Mouse (Mus musculus) neural tube, embryonic 13.5 days (tissue): ENCODE measurements around the gene Gm13283. TPM values are rescaled to one million over a fixed set of nuclear protein-coding genes. Genes with fewer than 3 reads are reported as not detected.
A peak's percentile ranks its signal among the peaks of the same experiment; 100 is the strongest.
"Not testable (repeated sequence)": the region's sequence is repeated elsewhere in the genome, so short reads cannot be mapped to it uniquely, and the experiment has no call there.

Source experiments
- ATAC-seq: fragments of 200-750 bp; cut with Nextera tagmentation; 2 replicates; pipeline ENCODE4 v1.8.0; 2017; ENCODE audit warnings: low read depth, mild to moderate bottlenecking, moderate TSS enrichment, moderate library complexity
- H3K27ac ChIP-seq: fragments of 300-500 bp; sonication (generic); replicated peaks from 2 replicates; pipeline ENCODE4 v1.5.1; 2015; ENCODE audit warnings: moderate library complexity, mild to moderate bottlenecking, inconsistent platforms
- H3K27me3 ChIP-seq: fragments of 300-500 bp; sonication (generic); 2 replicates; pipeline ENCODE4 v1.6.1; 2015; ENCODE audit warnings: mild to moderate bottlenecking, inconsistent platforms
- H3K36me3 ChIP-seq: fragments of 300-500 bp; sonication (generic); 2 replicates; pipeline ENCODE4 v1.6.1; 2015; ENCODE audit warnings: mild to moderate bottlenecking, inconsistent platforms
- H3K4me1 ChIP-seq: fragments of 300-500 bp; sonication (generic); replicated peaks from 2 replicates; pipeline ENCODE4 v1.6.1; 2015; ENCODE audit warnings: inconsistent platforms
- H3K4me2 ChIP-seq: fragments of 300-500 bp; sonication (generic); 2 replicates; pipeline ENCODE4 v1.6.1; 2015; ENCODE audit warnings: inconsistent platforms, mild to moderate bottlenecking, moderate library complexity
- H3K4me3 ChIP-seq: fragments of 300-500 bp; sonication (generic); 2 replicates; pipeline ENCODE4 v1.5.1; 2015; ENCODE audit warnings: mild to moderate bottlenecking, inconsistent platforms
- H3K9ac ChIP-seq: fragments of 300-500 bp; sonication (generic); 2 replicates; pipeline ENCODE4 v1.6.1; 2015; ENCODE audit warnings: moderate library complexity, mild to moderate bottlenecking, inconsistent platforms
- H3K9me3 ChIP-seq: fragments of 300-500 bp; sonication (generic); 2 replicates; pipeline ENCODE4 v1.6.1; 2016; ENCODE audit warnings: inconsistent platforms
- WGBS: fragments of 180-500 bp; shearing (Covaris S2); methylation state at CpG from one replicate; pipeline ENCODE4 v1.1.7; 2015; 5-methylcytosine and 5-hydroxymethylcytosine counted together
- polyA plus RNA-seq: library from polyadenylated mRNA; unstranded; fragments of >200 nt; fragmentation: Nextera tagmentation; extraction: Ambion mirVana; gene quantifications from 2 replicates; pipeline ENCODE4 v1.2.1, GENCODE M21; 2015

Gene Gm13283
- polyA plus RNA-seq = not detected in 2 replicates

DNA sequence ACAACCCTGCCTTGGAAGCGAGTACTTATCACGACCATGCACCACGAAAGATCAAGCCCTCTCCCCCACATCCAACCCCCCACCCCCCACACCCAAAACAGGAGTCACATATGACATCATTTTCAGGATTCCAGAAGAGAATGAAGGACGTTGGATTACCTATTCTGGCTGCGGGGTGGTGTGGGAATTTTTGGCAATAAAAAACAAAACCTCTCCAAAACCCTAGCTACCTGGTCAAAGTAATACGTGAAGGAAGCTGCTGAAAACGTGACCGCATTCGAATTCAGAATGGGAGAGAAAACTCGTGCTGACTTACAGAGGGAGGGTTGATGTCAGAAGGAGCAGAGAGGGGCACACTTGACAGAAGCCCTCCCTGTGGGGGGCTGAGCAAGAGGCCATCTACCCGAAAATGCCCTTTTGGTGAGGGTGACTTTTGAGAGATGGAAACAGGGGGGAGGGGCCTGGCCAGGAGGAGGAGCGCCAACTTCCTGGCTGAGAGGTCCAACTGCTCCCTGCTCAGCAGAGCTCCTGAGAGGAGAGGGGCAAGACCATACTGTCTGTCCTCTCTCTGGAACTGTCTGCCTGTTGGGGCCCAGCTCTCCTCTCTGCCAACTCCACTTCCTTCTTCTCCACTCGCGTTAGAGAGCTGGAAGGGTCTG lies at the start of gene Gm13283:
Gene Gm13283, plus strand, starts transcription at position 510 of the 659 bp plus-strand sequence.
- H3K4me1 ChIP-seq, H3K9me3 ChIP-seq, ATAC-seq, H3K27ac ChIP-seq, H3K27me3 ChIP-seq, H3K9ac ChIP-seq, H3K36me3 ChIP-seq: not testable (repeated sequence)
- peak within 1 kb of the TSS; percentile 33 for H3K4me3 ChIP-seq
- WGBS = 37% methylated on average over 11 of the region's 14 CpGs
- peak within 1 kb of the TSS; percentile 54 for H3K4me2 ChIP-seq

- H3K4me3 ChIP-seq = no peak overlapping the region
- H3K4me2 ChIP-seq = no peak overlapping the region
- no peak overlapping the region for H3K27ac ChIP-seq
- H3K4me1 ChIP-seq = peaks cover 21% of the 10 kb centered on the region
- H3K36me3 ChIP-seq = peaks cover 47% of the 10 kb centered on the region
- H3K9me3 ChIP-seq = no peaks in the 10 kb centered on the region
- WGBS = 86% methylated on average over 1 of the region's 1 CpGs
- no peaks in the 10 kb centered on the region for H3K27me3 ChIP-seq
- H3K9ac ChIP-seq = no peak overlapping the region
- no peak for ATAC-seq
These were observed 45.6 kb upstream of the Gm13283 start for GRCm38 (mm10) chr4:88714281-88714680.

GRCm38 (mm10) chr4:88715059-88715458 lies 44.9 kb upstream of the Gm13283 start:
- Histone ChIP-seq H3K9me3 (no peaks in the 10 kb centered on the region), H3K4me3 (no peak overlapping the region), H3K27me3 (no peaks in the 10 kb centered on the region), H3K4me2 (no peak overlapping the region), H3K27ac (no peak overlapping the region), H3K4me1 (peaks cover 28% of the 10 kb centered on the region), H3K36me3 (peaks cover 45% of the 10 kb centered on the region), H3K9ac (no peak overlapping the region)
- ATAC-seq = no peak

- H3K9ac ChIP-seq = peak overlapping the region; percentile 61
- H3K27me3 ChIP-seq = no peaks in the 10 kb centered on the region
- no peaks in the 10 kb centered on the region for H3K9me3 ChIP-seq
- H3K4me1 ChIP-seq = peaks cover 42% of the 10 kb centered on the region
- WGBS = 62% methylated on average over 1 of the region's 1 CpGs
- peaks cover 40% of the 10 kb centered on the region for H3K36me3 ChIP-seq
- no peak overlapping the region for H3K27ac ChIP-seq
- no peak for ATAC-seq
- H3K4me3 ChIP-seq = peak overlapping the region; percentile 29
- peak overlapping the region; percentile 88 for H3K4me2 ChIP-seq
These were observed 41.2 kb upstream of the Gm13283 start for GRCm38 (mm10) chr4:88718715-88719114.

GRCm38 (mm10) chr4:88721791-88722721 lies 37.9 kb upstream of the Gm13283 start, which contains the start of the genes Gm26566 and Klhl9:
Gm26566 (plus strand) TSS chr4:88721805.
Klhl9 (minus strand) TSS chr4:88722465.
- Histone ChIP-seq H3K27ac (peak within 1 kb of the TSS; percentile 97), H3K4me3 (peak within 1 kb of the TSS; percentile 76), H3K27me3 (no peaks in the 10 kb centered on the region), H3K36me3 (peaks cover 13% of the 10 kb centered on the region), H3K4me2 (peak within 1 kb of the TSS; percentile 88), H3K4me1 (peaks cover 35% of the 10 kb centered on the region), H3K9ac (peak within 1 kb of the TSS; percentile 97), H3K9me3 (no peaks in the 10 kb centered on the region)
- WGBS = under 1% methylated on average over 82 of the region's 82 CpGs
- ATAC-seq = peak; percentile 97

DNA sequence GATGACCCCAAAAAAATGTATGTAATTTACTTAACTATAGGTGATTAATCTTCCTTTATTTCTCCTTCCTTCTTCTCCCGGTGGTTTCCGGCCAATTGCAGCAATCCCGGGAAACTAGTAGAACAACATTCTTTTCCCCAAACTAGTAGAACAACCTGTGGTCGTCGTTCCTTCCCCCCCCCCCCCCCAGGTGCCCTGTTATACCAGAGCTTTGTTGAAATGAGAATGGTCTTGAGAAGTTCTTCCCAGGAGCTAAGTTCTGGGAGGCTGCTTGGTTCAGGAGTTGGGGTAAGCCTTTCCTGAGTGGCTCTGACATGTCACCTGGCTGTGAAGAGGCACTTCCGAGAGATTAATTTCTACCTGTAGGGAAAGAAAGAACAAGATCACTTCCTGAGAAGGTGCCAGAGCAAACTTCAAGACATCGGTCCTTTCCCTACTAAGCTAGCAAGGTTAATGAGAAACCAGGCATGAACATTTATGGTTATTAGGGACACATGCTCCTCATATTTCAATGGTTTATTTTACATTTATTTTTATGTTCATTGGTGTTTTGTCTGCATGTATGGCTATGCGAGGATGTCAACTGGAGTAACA lies 36.3 kb upstream of the Gm13283 start:
- H3K27me3 ChIP-seq = no peaks in the 10 kb centered on the region
- H3K36me3 ChIP-seq = peaks cover 8% of the 10 kb centered on the region
- no peaks in the 10 kb centered on the region for H3K9me3 ChIP-seq
- H3K4me3 ChIP-seq = no peak overlapping the region
- H3K9ac ChIP-seq = no peak overlapping the region
- no peak overlapping the region for H3K4me2 ChIP-seq
- H3K4me1 ChIP-seq = peaks cover 26% of the 10 kb centered on the region
- no peak for ATAC-seq
- H3K27ac ChIP-seq = no peak overlapping the region
- 49% methylated on average over 8 of the region's 8 CpGs for WGBS

- no peaks in the 10 kb centered on the region for H3K9me3 ChIP-seq
- no peak overlapping the region for H3K4me3 ChIP-seq
- no peaks in the 10 kb centered on the region for H3K36me3 ChIP-seq
- no peak overlapping the region for H3K9ac ChIP-seq
- H3K4me2 ChIP-seq = no peak overlapping the region
- H3K27me3 ChIP-seq = no peaks in the 10 kb centered on the region
- no peak overlapping the region for H3K27ac ChIP-seq
- no peaks in the 10 kb centered on the region for H3K4me1 ChIP-seq
- WGBS = 89% methylated on average over 6 of the region's 6 CpGs
- no peak for ATAC-seq
These were observed 33.2 kb upstream of the Gm13283 start for GRCm38 (mm10) chr4:88726727-88727126.

- no peaks in the 10 kb centered on the region for H3K4me1 ChIP-seq
- H3K27me3 ChIP-seq = no peaks in the 10 kb centered on the region
- WGBS = 3% methylated on average over 1 of the region's 1 CpGs
- no peak for ATAC-seq
- H3K9ac ChIP-seq = no peak overlapping the region
- no peaks in the 10 kb centered on the region for H3K36me3 ChIP-seq
- no peak overlapping the region for H3K27ac ChIP-seq
- no peaks in the 10 kb centered on the region for H3K9me3 ChIP-seq
- H3K4me2 ChIP-seq = no peak overlapping the region
- no peak overlapping the region for H3K4me3 ChIP-seq
These were observed 32.6 kb upstream of the Gm13283 start for GRCm38 (mm10) chr4:88727324-88727723.

DNA sequence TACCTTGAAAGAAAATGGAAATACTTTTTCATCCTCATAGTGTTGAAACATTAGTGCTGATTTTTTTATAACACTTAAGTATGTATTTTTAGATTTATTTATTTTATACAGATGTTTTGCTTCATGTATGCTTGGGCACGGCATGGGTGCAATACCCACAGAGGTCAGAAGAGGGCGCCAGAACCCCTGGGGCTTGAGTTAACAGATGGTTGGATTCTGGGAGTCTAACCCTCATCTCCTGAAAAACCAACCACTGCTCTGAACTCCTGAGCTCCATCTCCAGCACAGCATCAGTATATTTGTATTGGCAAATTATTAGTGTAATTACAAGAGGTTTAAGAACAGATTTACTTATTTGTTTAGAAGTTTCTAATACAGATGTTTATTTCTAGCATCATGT lies 21.4 kb upstream of the Gm13283 start:
- Histone ChIP-seq H3K4me1 (no peaks in the 10 kb centered on the region), H3K9ac (no peak overlapping the region), H3K4me3 (no peak overlapping the region), H3K27ac (no peak overlapping the region), H3K36me3 (no peaks in the 10 kb centered on the region), H3K4me2 (no peak overlapping the region), H3K27me3 (no peaks in the 10 kb centered on the region), H3K9me3 (no peaks in the 10 kb centered on the region)
- ATAC-seq = no peak
- 5% methylated on average over 2 of the region's 2 CpGs for WGBS

DNA sequence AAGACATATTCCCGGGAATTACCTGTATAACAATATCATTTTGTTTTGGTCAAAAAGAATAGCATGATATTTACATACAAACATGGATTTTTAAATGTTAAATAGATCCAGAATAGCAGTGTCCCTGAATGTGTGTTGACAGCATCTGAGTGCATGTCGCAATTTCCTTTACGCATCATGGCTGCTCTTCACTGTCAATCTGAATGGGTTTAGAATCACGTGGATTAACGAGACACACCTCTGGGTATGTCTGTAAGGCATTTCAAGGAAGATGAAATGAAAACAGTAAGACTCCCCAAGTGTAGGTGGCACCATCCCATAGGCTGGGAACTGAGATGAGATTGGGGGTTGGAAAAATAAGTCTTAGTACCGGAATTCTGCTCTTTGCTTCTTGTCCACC lies 20.9 kb upstream of the Gm13283 start:
- ATAC-seq = no peak
- no peaks in the 10 kb centered on the region for H3K27me3 ChIP-seq
- no peaks in the 10 kb centered on the region for H3K9me3 ChIP-seq
- H3K36me3 ChIP-seq = no peaks in the 10 kb centered on the region
- H3K4me3 ChIP-seq = no peak overlapping the region
- H3K4me2 ChIP-seq = no peak overlapping the region
- no peak overlapping the region for H3K27ac ChIP-seq
- H3K9ac ChIP-seq = no peak overlapping the region
- H3K4me1 ChIP-seq = no peaks in the 10 kb centered on the region
- WGBS = 90% methylated on average over 6 of the region's 6 CpGs

DNA sequence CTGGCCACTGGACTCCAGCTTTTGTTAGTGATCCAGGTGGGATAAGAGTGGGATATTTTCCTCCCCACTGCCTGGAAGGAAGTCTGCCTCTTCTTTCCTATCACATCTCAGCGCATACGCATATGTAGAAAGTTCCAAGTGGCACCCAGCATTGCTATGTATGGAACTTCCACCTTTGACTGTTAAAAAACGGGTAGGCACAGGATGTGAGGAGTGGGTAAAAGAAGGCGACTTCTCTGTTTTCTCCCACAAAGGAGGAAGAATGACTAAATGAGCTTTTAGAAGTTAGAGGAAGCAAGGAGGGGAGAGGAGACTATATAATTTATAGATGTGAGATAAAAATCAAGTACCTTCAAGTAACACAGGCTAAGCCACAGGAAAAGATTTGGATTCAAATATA lies 18.5 kb upstream of the Gm13283 start:
- Histone ChIP-seq H3K27me3 (no peaks in the 10 kb centered on the region), H3K4me2 (no peak overlapping the region), H3K27ac (no peak overlapping the region), H3K4me1 (peaks cover 9% of the 10 kb centered on the region), H3K9me3 (no peaks in the 10 kb centered on the region), H3K36me3 (no peaks in the 10 kb centered on the region), H3K9ac (no peak overlapping the region), H3K4me3 (no peak overlapping the region)
- 86% methylated on average over 4 of the region's 4 CpGs for WGBS
- ATAC-seq = no peak

- Histone ChIP-seq H3K9me3 (no peaks in the 10 kb centered on the region), H3K4me1 (peaks cover 9% of the 10 kb centered on the region), H3K36me3 (no peaks in the 10 kb centered on the region), H3K4me3 (no peak overlapping the region), H3K9ac (no peak overlapping the region), H3K4me2 (no peak overlapping the region), H3K27me3 (no peaks in the 10 kb centered on the region), H3K27ac (no peak overlapping the region)
- ATAC-seq = no peak
- 86% methylated on average over 7 of the region's 7 CpGs for WGBS
These were observed 17.0 kb upstream of the Gm13283 start for GRCm38 (mm10) chr4:88742771-88743371.
